Mouse (Mus musculus) lung, postnatal 0 days (tissue): ENCODE data around the gene Majin. TPM values are rescaled to one million over a fixed set of nuclear protein-coding genes. Genes with fewer than 3 reads are reported as not detected.

Source experiments
- ATAC-seq: fragments of 200-750 bp; cut with Nextera tagmentation; 2 replicates; pipeline ENCODE4 v1.8.0; 2017; ENCODE audit warnings: moderate library complexity
- DNase-seq: peaks from one replicate; pipeline ENCODE4 v3.0.0-alpha.2; 2016; ENCODE audit warnings: low spot score
- H3K27ac ChIP-seq: fragments of 300-500 bp; sonication (generic); 2 replicates; pipeline ENCODE4 v1.5.1; 2014; ENCODE audit warnings: antibody characterized with exemption, mild to moderate bottlenecking, low read length, mixed read lengths
- H3K27me3 ChIP-seq: fragments of 300-500 bp; sonication (generic); replicated peaks from 2 replicates; pipeline ENCODE4 v1.6.1; 2014; ENCODE audit warnings: low read length, mixed read lengths; ENCODE audit not compliant: insufficient read depth
- H3K36me3 ChIP-seq: fragments of 300-500 bp; sonication (generic); 2 replicates; pipeline ENCODE4 v1.6.1; 2014; ENCODE audit warnings: low read length, mixed read lengths; ENCODE audit not compliant: insufficient read depth
- H3K4me1 ChIP-seq: fragments of 300-500 bp; sonication (generic); 2 replicates; pipeline ENCODE4 v1.6.1; 2014; ENCODE audit warnings: antibody characterized with exemption, low read depth, low read length, mixed read lengths; ENCODE audit not compliant: insufficient read depth
- H3K4me2 ChIP-seq: fragments of 300-500 bp; sonication (generic); replicated peaks from 2 replicates; pipeline ENCODE4 v1.6.1; 2014; ENCODE audit warnings: low read depth, mild to moderate bottlenecking, low read length, moderate library complexity, mixed read lengths
- H3K4me3 ChIP-seq: fragments of 300-500 bp; sonication (generic); 2 replicates; pipeline ENCODE4 v1.5.1; 2014; ENCODE audit warnings: low read depth, low read length
- H3K9ac ChIP-seq: fragments of 300-500 bp; sonication (generic); replicated peaks from 2 replicates; pipeline ENCODE4 v1.6.1; 2014; ENCODE audit warnings: low read depth, mild to moderate bottlenecking
- H3K9me3 ChIP-seq: fragments of 300-500 bp; sonication (generic); 2 replicates; pipeline ENCODE4 v1.6.1; 2016; ENCODE audit warnings: low read length, mixed read lengths
- CTCF ChIP-seq: IDR thresholded peaks from 2 replicates; pipeline ENCODE4 v1.5.1; 2016; ENCODE audit warnings: antibody characterized with exemption, mild to moderate bottlenecking
- EP300 ChIP-seq: IDR thresholded peaks from 2 replicates; pipeline ENCODE4 v1.6.1; 2016; ENCODE audit warnings: antibody characterized with exemption, mild to moderate bottlenecking, control low read depth
- WGBS: fragments of 180-500 bp; shearing (Covaris S2); extraction: QIAGEN DNeasy Blood & Tissue Kit; methylation state at CpG from one replicate; pipeline ENCODE4 v1.1.7; 2014; 5-methylcytosine and 5-hydroxymethylcytosine counted together
- polyA plus RNA-seq: library from polyadenylated mRNA; unstranded; fragments of >200 nt; fragmentation: Nextera tagmentation; extraction: Ambion mirVana; gene quantifications from 2 replicates; pipeline ENCODE4 v1.2.1, GENCODE M21; 2015

Majin gene
- polyA plus RNA-seq, 1 experiment from 2014 or later = 0.10 TPM

GRCm38 (mm10) chr19:6264200-6264599 is 80.0 kb downstream of the Majin start:
- no peak overlapping the region for H3K4me2 ChIP-seq
- no peak for TF ChIP-seq CTCF
- TF ChIP-seq EP300 = no peak
- peaks cover 6% of the 10 kb centered on the region; the same call in 1 of the 2 replicates for H3K36me3 ChIP-seq
- no peaks in the 10 kb centered on the region for H3K27me3 ChIP-seq
- no peak overlapping the region for H3K9ac ChIP-seq
- no peaks in the 10 kb centered on the region for H3K9me3 ChIP-seq
- ATAC-seq = no peak
- DNase-seq = no peak
- 61% methylated on average over 9 of the region's 9 CpGs for WGBS
- H3K4me3 ChIP-seq = no peak overlapping the region
- H3K4me1 ChIP-seq = no peaks in the 10 kb centered on the region; the same call in 1 of the 2 replicates
- no peak overlapping the region for H3K27ac ChIP-seq

- Histone ChIP-seq H3K27ac (no peak overlapping the region), H3K36me3 (peaks cover 4% of the 10 kb centered on the region; the same call in 1 of the 2 replicates), H3K4me3 (no peak overlapping the region), H3K9me3 (no peaks in the 10 kb centered on the region), H3K4me1 (no peaks in the 10 kb centered on the region; the same call in 1 of the 2 replicates), H3K9ac (no peak overlapping the region), H3K27me3 (no peaks in the 10 kb centered on the region), H3K4me2 (no peak overlapping the region)
- WGBS = 82% methylated on average over 8 of the region's 8 CpGs
- DNase-seq = no peak
- no peak for ATAC-seq
- TF ChIP-seq EP300 (no peak), CTCF (no peak)
Observed at GRCm38 (mm10) chr19:6264945-6265344, 80.8 kb downstream of the Majin start.

- no peaks in the 10 kb centered on the region for H3K9me3 ChIP-seq
- no peak overlapping the region for H3K4me3 ChIP-seq
- ATAC-seq = no peak
- no peak overlapping the region for H3K9ac ChIP-seq
- 66% methylated on average over 6 of the region's 6 CpGs for WGBS
- peaks cover 3% of the 10 kb centered on the region; the same call in 1 of the 2 replicates for H3K36me3 ChIP-seq
- DNase-seq = no peak
- no peak overlapping the region for H3K4me2 ChIP-seq
- no peak overlapping the region for H3K27ac ChIP-seq
- TF ChIP-seq CTCF = peak; percentile 44
- TF ChIP-seq EP300 = no peak
- H3K4me1 ChIP-seq = no peaks in the 10 kb centered on the region; the same call in 1 of the 2 replicates
- no peaks in the 10 kb centered on the region for H3K27me3 ChIP-seq
Observed at GRCm38 (mm10) chr19:6265727-6266182, 81.6 kb downstream of the Majin start.

- ATAC-seq (peak; percentile 21), DNase-seq (peak; percentile 67)
- Histone ChIP-seq H3K4me1 (peaks cover 2% of the 10 kb centered on the region; the same call in 1 of the 2 replicates), H3K27me3 (no peaks in the 10 kb centered on the region), H3K9me3 (no peaks in the 10 kb centered on the region), H3K4me3 (no peak overlapping the region), H3K4me2 (no peak overlapping the region), H3K9ac (no peak overlapping the region), H3K36me3 (no peaks in the 10 kb centered on the region), H3K27ac (peak overlapping the region; percentile 49)
- WGBS = 26% methylated on average over 11 of the region's 11 CpGs
- TF ChIP-seq EP300 = peak; percentile 51
- TF ChIP-seq CTCF = no peak
Observed at GRCm38 (mm10) chr19:6267306-6268169, 83.3 kb downstream of the Majin start.

GRCm38 (mm10) chr19:6268170-6268528 is 84.0 kb downstream of the Majin start:
- H3K4me2 ChIP-seq = no peak overlapping the region
- H3K27me3 ChIP-seq = no peaks in the 10 kb centered on the region
- 7% methylated on average over 8 of the region's 8 CpGs for WGBS
- no peaks in the 10 kb centered on the region for H3K9me3 ChIP-seq
- H3K4me1 ChIP-seq = peaks cover 2% of the 10 kb centered on the region; the same call in 1 of the 2 replicates
- no peak overlapping the region for H3K4me3 ChIP-seq
- DNase-seq (peak; percentile 92), ATAC-seq (peak; percentile 68)
- no peak overlapping the region for H3K9ac ChIP-seq
- peak; percentile 94 for TF ChIP-seq CTCF
- no peak for TF ChIP-seq EP300
- H3K27ac ChIP-seq = peak overlapping the region; percentile 49
- no peaks in the 10 kb centered on the region for H3K36me3 ChIP-seq

- Histone ChIP-seq H3K4me1 (peaks cover 2% of the 10 kb centered on the region; the same call in 1 of the 2 replicates), H3K4me3 (no peak overlapping the region), H3K4me2 (no peak overlapping the region), H3K9me3 (no peaks in the 10 kb centered on the region), H3K27ac (peak overlapping the region; percentile 14; the same call in 1 of the 2 replicates), H3K9ac (no peak overlapping the region), H3K27me3 (no peaks in the 10 kb centered on the region), H3K36me3 (no peaks in the 10 kb centered on the region)
- DNase-seq = peak; percentile 94
- TF ChIP-seq EP300 (peak; percentile 85), CTCF (no peak)
- WGBS = 54% methylated on average over 7 of the region's 7 CpGs
- ATAC-seq = peak; percentile 71
Observed at GRCm38 (mm10) chr19:6268670-6269132, 84.5 kb downstream of the Majin start.
